Mouse (Mus musculus): ENCODE results near the gene Tarbp2.

Gene Tarbp2

DNA sequence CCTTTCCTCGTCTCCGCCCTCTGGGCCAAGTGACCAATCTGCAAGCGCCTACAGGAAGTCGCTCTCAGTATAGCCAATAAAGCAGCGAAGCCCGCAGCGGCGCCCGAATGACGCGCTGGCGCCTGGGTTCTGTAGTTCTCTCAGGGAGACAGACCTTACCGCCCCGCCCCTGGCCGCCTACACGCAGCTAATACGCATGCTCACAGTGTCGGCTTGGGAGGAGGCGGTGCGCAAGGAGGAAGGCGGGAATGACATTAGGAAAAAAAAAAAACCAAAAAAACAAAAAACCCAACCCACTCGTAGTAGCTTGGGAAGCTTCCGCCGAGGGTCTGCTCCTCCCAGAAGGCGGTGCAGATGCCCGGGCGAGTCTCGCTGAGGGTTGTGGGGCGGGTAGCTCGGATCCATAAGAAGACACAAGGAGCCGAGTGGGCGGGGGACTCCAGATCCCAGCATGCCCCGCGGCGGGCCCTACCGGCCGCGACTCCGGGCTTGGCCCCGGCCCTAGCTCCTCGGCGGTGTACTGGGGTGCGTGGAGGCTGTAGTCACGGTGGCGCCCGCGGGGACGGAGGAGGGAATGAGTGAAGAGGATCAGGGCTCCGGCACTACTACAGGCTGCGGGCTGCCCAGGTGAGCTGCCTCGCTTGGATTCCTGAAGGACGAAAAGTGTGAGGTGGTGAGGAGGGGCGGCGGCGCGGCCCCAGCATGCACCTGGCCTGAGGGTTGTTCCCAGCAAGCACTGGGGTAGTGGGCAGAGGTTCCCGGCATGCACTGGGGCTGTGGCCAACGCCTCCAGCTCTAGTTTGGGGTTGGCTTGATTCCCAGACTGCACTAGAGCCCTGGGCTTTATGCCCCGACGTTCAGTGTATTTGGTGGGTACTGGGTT, at the start of gene Tarbp2:
TSS of gene Tarbp2 (plus strand) at position 217 of the 883 bp plus-strand sequence.
- DNase-seq: peak; percentile 99 to 100

DNA sequence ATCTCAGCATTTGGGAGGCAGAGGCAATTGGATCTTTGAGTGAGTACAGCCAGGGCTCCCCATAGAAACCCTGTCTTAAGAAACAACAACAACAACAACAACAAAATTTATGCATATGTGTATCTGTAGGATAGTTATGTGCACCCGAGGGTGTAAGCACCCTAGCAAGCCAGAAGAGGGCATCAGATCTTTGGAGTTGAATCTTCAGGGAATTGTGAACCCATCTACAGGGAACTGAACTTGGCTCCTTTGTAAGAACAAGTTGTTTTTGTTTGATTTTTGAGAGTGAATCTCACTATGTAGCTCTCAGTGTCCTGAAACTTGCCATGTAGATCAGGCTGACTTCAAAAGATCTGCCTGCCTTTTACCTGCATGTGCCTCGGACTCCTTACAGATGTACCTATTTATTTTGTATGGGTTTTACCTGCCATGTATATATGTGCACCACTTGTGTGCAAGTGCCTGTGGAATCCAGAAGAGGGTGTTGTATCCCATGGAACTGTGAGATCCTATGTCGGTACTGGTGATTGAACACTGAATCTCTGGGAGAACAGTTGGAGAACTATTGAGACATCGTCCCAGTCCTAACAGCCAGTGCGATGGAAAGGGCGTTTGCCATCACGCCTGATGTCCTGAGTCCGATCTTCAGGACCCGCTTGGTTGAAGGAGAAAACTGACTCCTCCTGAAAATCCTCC, 49.2 kb upstream of the Tarbp2 start:
- DNase-seq: no peak

DNA sequence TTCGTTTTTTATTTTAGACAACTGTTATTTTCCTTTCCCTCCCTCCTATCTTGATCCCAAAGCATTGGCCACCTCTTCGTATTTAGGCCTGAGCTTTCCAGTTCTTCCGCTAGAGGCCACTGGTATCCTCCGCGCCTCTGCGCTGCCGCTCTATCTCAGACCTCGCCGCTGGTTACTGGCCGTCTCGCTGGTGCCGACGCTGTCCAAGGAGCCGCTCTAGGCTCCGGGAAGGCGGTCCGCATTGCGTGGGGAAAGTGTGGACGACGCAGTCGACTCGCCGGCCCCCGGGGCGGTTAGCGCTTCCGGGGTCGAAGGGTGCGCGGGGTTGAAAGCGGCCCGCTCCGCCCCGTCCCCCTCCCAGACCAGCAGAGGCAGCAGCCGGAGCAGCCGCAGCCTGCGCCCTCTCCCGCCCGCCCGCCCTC, 47.8 kb upstream of the Tarbp2 start, which contains the start of gene Pcbp2:
TSS of gene Pcbp2 (plus strand) at position 357 of the 422 bp plus-strand sequence.
- DNase-seq: peak; percentile 93 to 98

DNA sequence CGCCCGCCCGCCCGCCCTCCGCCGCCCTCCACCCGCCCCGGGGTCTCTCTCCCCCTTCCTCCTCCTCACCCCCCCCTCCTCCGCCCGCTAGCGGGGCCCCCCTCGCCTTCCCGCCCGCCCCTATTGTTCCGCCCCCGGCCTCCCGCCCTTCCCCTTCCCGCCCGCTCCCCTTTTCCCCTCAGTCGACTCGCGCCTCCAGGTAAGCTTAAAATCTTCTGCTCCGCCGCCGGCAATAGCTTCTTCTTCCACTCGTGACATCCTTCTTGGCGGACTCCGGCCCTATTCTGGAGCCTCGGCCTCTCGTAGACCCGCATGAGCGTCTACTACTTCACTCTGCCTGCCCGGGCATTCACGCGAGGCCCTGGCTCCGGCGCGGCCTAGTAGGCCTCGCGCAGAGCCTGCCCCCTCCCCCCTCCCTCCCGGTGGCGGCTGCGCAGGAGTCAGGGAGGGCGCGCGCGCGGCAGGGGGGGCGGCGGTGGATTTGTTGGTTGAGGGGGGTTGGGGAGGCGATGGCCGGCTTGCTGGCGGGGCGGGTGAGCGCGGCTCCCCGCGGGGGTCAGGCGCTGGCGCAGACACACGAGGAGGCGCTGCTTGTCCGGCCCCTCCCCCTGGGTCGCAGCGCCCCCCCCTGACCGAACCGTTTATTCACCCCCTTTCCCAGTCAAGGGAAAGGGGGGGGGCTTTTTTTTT, 47.2 kb upstream of the Tarbp2 start:
- DNase-seq: peak; percentile 83

GRCm38 (mm10) chr15:102471295-102471645, 46.7 kb upstream of the Tarbp2 start:
- DNase-seq: no peak

GRCm38 (mm10) chr15:102471727-102472126, 46.3 kb upstream of the Tarbp2 start:
- DNase-seq: no peak

- DNase-seq: no peak
Observed at GRCm38 (mm10) chr15:102473246-102473645, 44.7 kb upstream of the Tarbp2 start.

- no peak for DNase-seq
Observed at GRCm38 (mm10) chr15:102474520-102474919, 43.5 kb upstream of the Tarbp2 start.

DNA sequence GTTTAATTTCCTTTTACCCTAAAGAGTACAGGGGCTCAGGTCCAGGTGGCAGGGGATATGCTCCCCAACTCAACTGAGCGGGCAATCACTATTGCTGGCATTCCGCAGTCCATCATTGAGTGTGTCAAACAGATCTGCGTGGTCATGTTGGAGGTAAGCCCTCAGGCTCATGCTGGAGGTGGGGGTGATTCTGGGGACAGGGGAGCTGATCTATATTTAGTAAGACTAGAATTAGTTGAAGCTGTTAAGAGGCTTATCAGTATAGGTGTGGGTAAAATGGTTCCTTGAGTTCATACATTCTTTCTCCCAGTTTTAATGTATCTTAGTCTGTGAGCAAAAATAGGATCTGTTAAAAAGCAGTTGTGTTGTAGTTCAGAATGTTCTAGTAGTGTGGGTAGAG, 34.9 kb upstream of the Tarbp2 start:
- no peak for DNase-seq

DNA sequence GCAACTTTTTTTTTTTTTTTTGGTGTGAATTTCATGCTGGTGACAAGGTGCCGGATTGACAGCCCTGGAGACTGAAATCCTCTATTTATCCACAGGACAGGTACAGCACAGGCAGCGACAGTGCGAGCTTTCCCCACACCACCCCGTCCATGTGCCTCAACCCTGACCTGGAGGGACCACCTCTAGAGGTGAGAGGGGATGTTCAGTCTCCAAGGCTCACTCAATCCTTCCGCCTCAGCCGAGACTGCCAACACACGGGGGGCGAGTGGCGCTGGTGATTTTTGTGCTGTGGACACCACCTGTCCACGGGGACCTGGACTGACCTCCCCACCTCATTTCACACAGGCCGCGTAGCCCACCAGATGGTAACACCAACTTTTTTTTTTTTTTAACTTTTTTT, 32.1 kb upstream of the Tarbp2 start:
- no peak for DNase-seq

GRCm38 (mm10) chr15:102487664-102488063, 30.3 kb upstream of the Tarbp2 start:
- no peak for DNase-seq

DNA sequence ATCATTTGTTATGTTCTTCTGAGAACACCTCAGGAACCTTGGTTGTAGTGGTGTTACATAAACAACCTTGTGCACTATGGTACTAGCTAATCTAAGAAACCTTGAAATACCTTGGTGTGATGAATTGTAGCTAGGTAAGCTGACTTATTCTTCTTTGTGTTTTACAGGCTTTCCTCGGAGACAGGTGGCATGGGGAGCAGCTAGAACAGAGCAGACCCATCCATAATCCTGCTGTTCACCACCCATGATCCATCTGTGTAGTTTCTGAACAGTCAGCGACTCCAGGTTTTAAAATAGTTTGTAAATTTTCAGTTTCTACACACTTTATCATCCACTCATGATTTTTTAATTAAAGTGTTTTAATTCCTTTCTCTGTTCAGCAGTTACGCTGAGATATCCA, 19.7 kb upstream of the Tarbp2 start:
- DNase-seq: no peak

DNA sequence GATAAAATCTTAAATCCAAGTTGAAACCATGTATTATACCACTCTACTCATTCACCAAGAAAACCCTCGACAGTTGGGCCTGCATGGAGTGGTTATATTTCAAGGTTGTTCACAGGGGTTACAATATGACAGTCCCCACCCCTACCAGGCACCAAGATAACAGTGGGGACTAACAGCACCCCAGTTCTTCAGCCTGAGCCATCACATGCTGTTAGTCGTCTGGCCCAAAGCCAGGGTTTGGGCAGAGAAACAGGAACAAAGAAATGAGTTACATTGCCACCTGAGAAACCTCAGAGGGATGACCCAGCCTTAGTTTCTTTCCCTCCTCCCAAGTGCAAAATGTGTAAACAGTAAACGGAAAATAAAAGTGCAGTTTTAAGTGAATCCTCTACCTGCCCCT, 18.6 kb upstream of the Tarbp2 start:
- no peak for DNase-seq

- no peak for DNase-seq
Observed at GRCm38 (mm10) chr15:102499851-102500250, 18.1 kb upstream of the Tarbp2 start.

DNA sequence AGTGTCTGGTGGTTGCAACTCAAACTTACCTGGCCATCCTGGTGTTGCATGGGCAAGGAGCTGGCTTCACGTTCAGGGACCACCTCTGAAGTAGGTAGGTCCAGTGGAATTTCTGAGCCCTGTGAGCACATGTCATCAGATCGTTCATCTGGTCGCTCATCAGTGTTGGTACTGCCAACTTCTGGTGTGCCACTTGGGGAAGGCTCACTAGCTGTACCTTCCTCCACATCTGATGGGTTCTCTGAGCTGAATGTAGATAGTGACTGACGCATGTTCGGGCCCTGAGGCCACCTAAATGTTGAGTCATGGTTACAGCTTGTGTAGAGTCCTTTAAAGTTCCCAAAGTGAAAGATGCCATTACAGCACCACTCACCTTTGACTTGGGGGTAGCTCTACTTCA, 17.5 kb upstream of the Tarbp2 start:
- DNase-seq: no peak

GRCm38 (mm10) chr15:102501084-102501814, 16.7 kb upstream of the Tarbp2 start:
- no peak for DNase-seq

- no peak for DNase-seq
Observed at GRCm38 (mm10) chr15:102502254-102502840, 15.6 kb upstream of the Tarbp2 start.

GRCm38 (mm10) chr15:102503447-102503846, 14.5 kb upstream of the Tarbp2 start, which contains the start of gene Gm10337:
Gene Gm10337 (plus strand): TSS chr15:102503722.
- DNase-seq: no peak

- DNase-seq: no peak
Observed at GRCm38 (mm10) chr15:102503924-102504782, 13.8 kb upstream of the Tarbp2 start.

DNA sequence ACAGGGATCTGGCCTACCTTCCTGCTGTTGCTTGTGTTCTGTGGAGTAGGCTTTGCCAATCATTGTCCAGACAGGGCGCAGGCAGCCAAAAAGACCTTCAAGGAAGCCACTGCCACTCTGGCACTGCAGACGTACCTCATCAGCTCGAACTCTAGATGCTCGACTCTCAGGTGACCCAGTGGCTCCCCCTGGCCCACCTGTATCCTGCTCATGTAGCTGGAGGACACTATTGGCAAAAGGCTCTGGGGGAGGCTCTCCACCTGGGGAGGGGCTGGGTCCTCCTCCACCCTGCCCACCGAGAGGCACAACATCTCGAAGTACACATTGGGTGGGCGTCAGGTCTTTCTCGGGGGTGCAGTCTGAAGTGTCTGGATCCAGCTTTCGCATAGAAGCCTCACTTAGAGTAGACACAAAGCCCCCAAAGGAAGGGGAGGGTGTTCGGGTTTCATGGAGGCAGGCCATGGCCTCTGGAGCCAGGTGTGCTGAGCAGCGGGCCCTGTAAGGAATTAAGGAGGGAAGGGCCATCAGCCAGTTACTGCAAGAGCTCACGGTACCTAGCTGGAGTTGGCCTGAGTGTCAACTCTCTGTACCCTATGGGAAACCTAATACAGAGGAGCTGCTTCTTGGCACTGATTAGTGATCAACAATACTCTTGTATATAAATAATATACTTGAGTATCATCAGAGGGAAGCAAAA, 12.8 kb upstream of the Tarbp2 start:
- DNase-seq: no peak

Measured in thymus, postnatal 36 days (tissue).